Mouse (Mus musculus) lung, postnatal 0 days (tissue): ENCODE data around the gene Igf2bp1.

Experiments used
- CTCF ChIP-seq: IDR thresholded peaks from 2 replicates; pipeline ENCODE4 v1.5.1; 2016; ENCODE audit warnings: antibody characterized with exemption, mild to moderate bottlenecking
- EP300 ChIP-seq: IDR thresholded peaks from 2 replicates; pipeline ENCODE4 v1.6.1; 2016; ENCODE audit warnings: antibody characterized with exemption, mild to moderate bottlenecking, control low read depth

DNA sequence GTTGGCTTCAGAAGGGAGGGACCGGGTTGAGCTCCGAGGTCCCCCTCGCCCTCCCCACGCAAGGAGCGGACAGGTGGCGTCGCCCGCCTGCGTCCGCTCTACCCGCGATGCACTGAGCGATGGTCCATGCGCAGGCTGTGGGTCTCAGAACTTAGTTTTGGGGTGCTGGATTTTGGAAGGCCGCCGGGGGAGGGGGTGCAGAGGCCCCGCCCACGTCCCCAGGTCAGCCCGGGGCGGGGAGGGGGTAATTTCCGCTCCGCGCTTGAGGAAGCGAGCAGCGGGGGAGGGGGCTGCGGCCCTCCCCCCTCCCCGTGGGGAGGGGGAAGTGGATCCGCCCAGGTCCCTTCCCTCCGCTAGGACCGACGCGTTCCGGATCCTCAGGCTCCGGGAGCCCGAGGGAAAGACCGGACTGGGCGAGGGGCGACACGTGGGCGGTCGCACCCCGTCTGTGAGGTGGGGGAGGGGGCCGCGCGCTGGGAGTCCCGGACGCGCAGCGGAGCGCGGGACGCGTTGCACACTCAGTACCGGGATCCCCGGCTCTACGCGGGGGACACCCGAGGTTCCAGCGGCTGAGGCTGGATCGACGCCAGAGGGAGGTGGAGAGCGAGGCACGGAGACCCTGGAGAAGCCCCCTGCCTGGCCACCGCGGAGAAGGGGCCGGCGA lies 1.2 kb upstream of the Igf2bp1 start:
- TF ChIP-seq EP300 (no peak), CTCF (no peak)
